Mouse (Mus musculus): Measurements from ENCODE around the gene Polr2b. TPM values are rescaled to one million over a fixed set of nuclear protein-coding genes. Genes with fewer than 3 reads are reported as not detected.

Polr2b gene
- polyA plus RNA-seq, 1 experiment: 46.4 TPM

- DNase-seq: no peak
- WGBS: 41% methylated on average over 7 of the region's 7 CpGs
- Histone ChIP-seq H3K4me1 (ENCODE audit: control insufficient read depth, insufficient read depth, low read length) (no peaks in the 10 kb centered on the region), H3K27ac (ENCODE audit: insufficient read depth, low read length) (no peak overlapping the region), H3K4me3 (replicated peaks; ENCODE audit: insufficient read depth, low read depth, low read length) (no peak overlapping the region), H3K27me3 (ENCODE audit: control insufficient read depth, insufficient read depth, low read length) (no peaks in the 10 kb centered on the region)
- TF ChIP-seq CTCF (IDR thresholded peaks at IDR 0.05; ENCODE audit: borderline replicate concordance, insufficient read depth, low read depth, low read length) (no peak), POLR2A (IDR thresholded peaks at IDR 0.05; ENCODE audit: borderline replicate concordance, insufficient read depth, low read length) (no peak)
Observed at GRCm38 (mm10) chr5:77368194-77368593, 58.2 kb downstream of the Polr2b start.

DNA sequence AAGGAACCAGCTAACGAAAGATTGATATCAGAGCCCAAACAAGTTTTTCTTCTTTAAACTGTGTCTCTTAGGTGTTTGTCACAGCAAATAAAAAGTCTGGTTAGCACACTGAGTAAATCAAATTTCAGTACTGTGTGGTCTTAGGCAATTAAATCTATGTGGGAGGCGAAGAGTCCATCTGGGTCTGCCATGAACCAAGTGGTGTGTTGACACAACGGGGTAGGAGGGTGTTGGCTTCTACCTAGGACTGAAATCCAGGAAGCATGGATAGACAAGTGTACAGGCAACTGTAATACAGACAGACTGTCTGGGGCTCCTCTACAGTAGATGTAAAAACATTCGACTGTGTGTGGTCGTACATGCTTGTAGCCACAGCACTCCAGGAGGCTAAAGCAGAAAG lies 59.4 kb downstream of the Polr2b start:
- no peak overlapping the region for H3K4me3 ChIP-seq (replicated peaks; ENCODE audit: insufficient read depth, low read depth, low read length)
- 81% methylated on average over 5 of the region's 5 CpGs for WGBS
- H3K27ac ChIP-seq (ENCODE audit: insufficient read depth, low read length): no peak overlapping the region
- DNase-seq: no peak
- H3K27me3 ChIP-seq (ENCODE audit: control insufficient read depth, insufficient read depth, low read length): no peaks in the 10 kb centered on the region
- H3K4me1 ChIP-seq (ENCODE audit: control insufficient read depth, insufficient read depth, low read length): no peaks in the 10 kb centered on the region
- TF ChIP-seq CTCF (IDR thresholded peaks at IDR 0.05; ENCODE audit: borderline replicate concordance, insufficient read depth, low read depth, low read length): no peak
- no peak for TF ChIP-seq POLR2A (IDR thresholded peaks at IDR 0.05; ENCODE audit: borderline replicate concordance, insufficient read depth, low read length)

- no peaks in the 10 kb centered on the region for H3K27me3 ChIP-seq (ENCODE audit: control insufficient read depth, insufficient read depth, low read length)
- 66% methylated on average over 5 of the region's 5 CpGs for WGBS
- H3K4me3 ChIP-seq (replicated peaks; ENCODE audit: insufficient read depth, low read depth, low read length): no peak overlapping the region
- TF ChIP-seq CTCF (IDR thresholded peaks at IDR 0.05; ENCODE audit: borderline replicate concordance, insufficient read depth, low read depth, low read length): no peak
- TF ChIP-seq POLR2A (IDR thresholded peaks at IDR 0.05; ENCODE audit: borderline replicate concordance, insufficient read depth, low read length): no peak
- no peak overlapping the region for H3K27ac ChIP-seq (ENCODE audit: insufficient read depth, low read length)
- DNase-seq: no peak
- H3K4me1 ChIP-seq (ENCODE audit: control insufficient read depth, insufficient read depth, low read length): no peaks in the 10 kb centered on the region
Observed at GRCm38 (mm10) chr5:77370378-77370892, 60.5 kb downstream of the Polr2b start.

- no peaks in the 10 kb centered on the region for H3K4me1 ChIP-seq (ENCODE audit: control insufficient read depth, insufficient read depth, low read length)
- H3K4me3 ChIP-seq (replicated peaks; ENCODE audit: insufficient read depth, low read depth, low read length): no peak overlapping the region
- no peak for TF ChIP-seq POLR2A (IDR thresholded peaks at IDR 0.05; ENCODE audit: borderline replicate concordance, insufficient read depth, low read length)
- no peak for TF ChIP-seq CTCF (IDR thresholded peaks at IDR 0.05; ENCODE audit: borderline replicate concordance, insufficient read depth, low read depth, low read length)
- no peak overlapping the region for H3K27ac ChIP-seq (ENCODE audit: insufficient read depth, low read length)
- DNase-seq: no peak
- no peaks in the 10 kb centered on the region for H3K27me3 ChIP-seq (ENCODE audit: control insufficient read depth, insufficient read depth, low read length)
- WGBS: 69% methylated on average over 7 of the region's 7 CpGs
Observed at GRCm38 (mm10) chr5:77372242-77372641, 62.3 kb downstream of the Polr2b start.

- 71% methylated on average over 6 of the region's 6 CpGs for WGBS
- H3K4me1 ChIP-seq (ENCODE audit: control insufficient read depth, insufficient read depth, low read length): no peaks in the 10 kb centered on the region
- no peak overlapping the region for H3K4me3 ChIP-seq (replicated peaks; ENCODE audit: insufficient read depth, low read depth, low read length)
- H3K27ac ChIP-seq (ENCODE audit: insufficient read depth, low read length): no peak overlapping the region
- H3K27me3 ChIP-seq (ENCODE audit: control insufficient read depth, insufficient read depth, low read length): no peaks in the 10 kb centered on the region
- TF ChIP-seq CTCF (IDR thresholded peaks at IDR 0.05; ENCODE audit: borderline replicate concordance, insufficient read depth, low read depth, low read length): no peak
- no peak for TF ChIP-seq POLR2A (IDR thresholded peaks at IDR 0.05; ENCODE audit: borderline replicate concordance, insufficient read depth, low read length)
- no peak for DNase-seq
Observed at GRCm38 (mm10) chr5:77372778-77373177, 62.8 kb downstream of the Polr2b start.

- Histone ChIP-seq H3K4me3 (replicated peaks; ENCODE audit: insufficient read depth, low read depth, low read length) (no peak overlapping the region), H3K4me1 (ENCODE audit: control insufficient read depth, insufficient read depth, low read length) (no peaks in the 10 kb centered on the region), H3K27ac (ENCODE audit: insufficient read depth, low read length) (no peak overlapping the region), H3K27me3 (ENCODE audit: control insufficient read depth, insufficient read depth, low read length) (no peaks in the 10 kb centered on the region)
- 81% methylated on average over 3 of the region's 3 CpGs for WGBS
- DNase-seq: no peak
- TF ChIP-seq POLR2A (IDR thresholded peaks at IDR 0.05; ENCODE audit: borderline replicate concordance, insufficient read depth, low read length) (no peak), CTCF (IDR thresholded peaks at IDR 0.05; ENCODE audit: borderline replicate concordance, insufficient read depth, low read depth, low read length) (no peak)
Observed at GRCm38 (mm10) chr5:77374945-77375344, 65.0 kb downstream of the Polr2b start.

GRCm38 (mm10) chr5:77375546-77375945 lies 65.6 kb downstream of the Polr2b start:
- H3K4me1 ChIP-seq (ENCODE audit: control insufficient read depth, insufficient read depth, low read length): no peaks in the 10 kb centered on the region
- no peak overlapping the region for H3K4me3 ChIP-seq (replicated peaks; ENCODE audit: insufficient read depth, low read depth, low read length)
- 57% methylated on average over 4 of the region's 4 CpGs for WGBS
- no peak for DNase-seq
- H3K27me3 ChIP-seq (ENCODE audit: control insufficient read depth, insufficient read depth, low read length): no peaks in the 10 kb centered on the region
- no peak overlapping the region for H3K27ac ChIP-seq (ENCODE audit: insufficient read depth, low read length)
- TF ChIP-seq POLR2A (IDR thresholded peaks at IDR 0.05; ENCODE audit: borderline replicate concordance, insufficient read depth, low read length) (no peak), CTCF (IDR thresholded peaks at IDR 0.05; ENCODE audit: borderline replicate concordance, insufficient read depth, low read depth, low read length) (no peak)

DNA sequence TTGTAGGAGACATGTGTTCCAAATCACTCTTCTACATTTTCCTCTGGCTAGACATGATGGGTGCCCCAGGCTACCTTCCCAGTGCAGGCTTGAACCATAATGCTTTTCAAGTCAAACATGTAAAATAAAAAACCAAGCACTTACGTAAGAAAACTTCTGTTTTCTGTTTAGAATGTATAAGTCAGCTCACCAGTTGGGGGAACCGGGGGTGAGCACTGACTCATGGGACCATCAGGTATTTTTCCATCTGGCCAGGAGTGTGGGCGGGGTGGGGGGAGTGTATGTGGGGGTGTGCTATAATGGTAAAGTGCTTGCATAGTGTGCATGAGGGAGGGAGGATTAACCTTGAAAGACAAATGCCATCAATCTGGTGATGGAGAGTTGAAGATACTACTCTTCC lies 68.1 kb downstream of the Polr2b start:
- Histone ChIP-seq H3K4me3 (replicated peaks; ENCODE audit: insufficient read depth, low read depth, low read length) (no peak overlapping the region), H3K27me3 (ENCODE audit: control insufficient read depth, insufficient read depth, low read length) (no peaks in the 10 kb centered on the region), H3K4me1 (ENCODE audit: control insufficient read depth, insufficient read depth, low read length) (no peaks in the 10 kb centered on the region), H3K27ac (ENCODE audit: insufficient read depth, low read length) (no peak overlapping the region)
- TF ChIP-seq CTCF (IDR thresholded peaks at IDR 0.05; ENCODE audit: borderline replicate concordance, insufficient read depth, low read depth, low read length): no peak
- no peak for TF ChIP-seq POLR2A (IDR thresholded peaks at IDR 0.05; ENCODE audit: borderline replicate concordance, insufficient read depth, low read length)
- DNase-seq: no peak
- 95% methylated on average over 3 of the region's 3 CpGs for whole genome bisulfite sequencing
